Mouse (Mus musculus): Measurements from ENCODE around the gene C1s1. TPM values are rescaled to one million over a fixed set of nuclear protein-coding genes. Genes with fewer than 3 reads are reported as not detected.

The C1s1 gene
- 1 to 10 TPM; 1.1 to 1.4 TPM for total RNA-seq (2023)

DNA sequence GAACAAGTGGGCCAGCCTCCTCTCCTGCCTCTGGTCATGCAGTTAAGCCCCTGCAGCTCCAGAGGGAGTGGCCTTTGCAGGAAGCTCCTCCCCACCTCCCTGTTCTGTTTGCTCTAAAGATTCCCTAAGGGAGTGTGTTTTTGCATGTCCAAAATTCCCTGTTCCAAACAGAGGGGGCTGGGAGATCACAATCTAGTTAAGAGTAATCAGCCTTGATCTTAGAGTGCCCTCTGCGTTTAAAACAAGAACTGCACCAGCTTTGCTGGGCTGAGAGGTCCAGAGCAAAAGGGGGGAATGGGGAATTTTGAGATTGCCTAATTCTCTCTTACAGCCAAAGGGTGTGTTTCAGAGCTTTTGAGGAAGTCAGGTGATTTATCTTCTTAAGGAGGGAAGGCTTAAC, at the start of gene C1s1:
Gene C1s1, minus strand, starts transcription at position 76 of the 400 bp plus-strand sequence.

DNA sequence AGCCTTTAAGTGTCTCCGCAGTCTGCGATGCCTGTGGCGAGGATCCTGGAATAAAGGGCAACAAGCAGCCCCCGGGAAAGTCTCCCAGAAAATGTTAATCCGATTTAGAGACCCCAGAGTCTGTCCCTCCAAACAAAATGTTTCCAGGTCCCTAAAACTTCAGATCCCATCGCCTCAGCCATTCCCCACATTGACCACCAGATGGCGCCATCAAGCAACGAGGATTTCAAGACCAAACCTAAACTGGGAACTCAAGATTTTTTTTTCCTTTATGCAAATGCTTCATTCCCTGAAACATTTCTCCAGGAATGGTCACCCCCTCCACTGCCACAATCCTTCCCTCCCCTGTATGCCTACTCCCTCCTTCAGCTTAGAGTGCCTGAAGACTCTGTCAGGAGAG, 27.9 kb upstream of the C1s1 start, which contains the start of gene C1rb:
Gene C1rb, plus strand, starts transcription at position 269 of the 400 bp plus-strand sequence.

GRCm38 (mm10) chr6:124512355-124512836, 29.8 kb downstream of the C1s1 start, which contains the start of gene C1ra:
Gene C1ra, plus strand, starts transcription at chr6:124512405.

DNA sequence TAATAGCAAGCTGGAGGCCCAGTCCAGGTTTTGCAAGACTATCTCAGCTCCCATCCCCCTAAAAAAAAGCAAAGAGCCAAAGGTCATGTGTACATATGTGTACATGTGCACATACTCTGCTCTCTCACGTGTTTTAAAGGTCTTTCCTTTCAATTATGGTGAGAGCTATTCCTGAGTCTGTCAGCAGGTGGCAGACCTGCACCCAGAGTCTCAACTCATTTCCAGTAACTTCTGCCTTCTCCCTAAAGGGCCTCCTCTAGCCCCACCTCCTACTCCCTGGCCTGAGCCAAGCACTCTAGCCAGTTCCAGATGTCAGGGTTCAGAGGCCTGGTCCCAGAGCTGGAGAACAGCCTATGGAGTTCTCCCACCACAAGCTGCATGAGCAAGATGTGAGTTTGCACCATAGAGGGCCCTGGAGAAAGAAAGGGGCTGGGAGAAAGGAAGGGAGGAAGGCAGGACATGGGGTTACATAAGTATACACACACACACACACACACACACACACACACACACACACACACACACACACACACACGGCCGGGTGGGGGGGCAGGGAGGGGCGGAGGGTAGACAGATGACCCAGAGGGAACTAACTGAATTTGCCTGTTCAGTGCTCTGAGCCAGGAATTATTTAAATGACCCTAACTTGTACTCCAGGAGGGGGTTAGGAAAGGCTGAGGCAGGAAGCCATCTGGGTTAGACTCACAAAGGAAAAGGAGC, 49.2 kb downstream of the C1s1 start, which contains the start of gene C1rl:
Gene C1rl, plus strand, starts transcription at position 272 of the 720 bp plus-strand sequence.

Other genes with a start within 250 kb of the C1s1 start
- 100 to 1,000 TPM; 131 to 183 TPM for gene Cd163, start 237.7 kb downstream of the C1s1 start, total RNA-seq (2023)
- gene Pex5, start 127.3 kb downstream of the C1s1 start, total RNA-seq (2023): 10 to 100 TPM; 39.0 to 39.5 TPM
- 1 to 10 TPM in 1 of 2 experiments, under 1 TPM in 1; 0.79 to 1.1 TPM for gene Clstn3, start 77.6 kb downstream of the C1s1 start, total RNA-seq (2023)
- gene C1rl, start 49.2 kb downstream of the C1s1 start, total RNA-seq (2023): 1 to 10 TPM; 7.1 to 9.7 TPM
- gene C1ra, start 30.0 kb downstream of the C1s1 start, total RNA-seq (2023): 1 to 10 TPM; 5.0 to 6.0 TPM
- 1 to 10 TPM in 1 of 2 experiments, under 1 TPM in 1; 0.84 to 1.1 TPM for gene C1rb, start 27.9 kb upstream of the C1s1 start, total RNA-seq (2023)
- not detected for gene C1s2, start 93.7 kb upstream of the C1s1 start, total RNA-seq (2023)
- gene Lpcat3, start 120.7 kb upstream of the C1s1 start, total RNA-seq (2023): 10 to 100 TPM; 40.9 to 54.4 TPM
- gene Emg1, start 169.8 kb upstream of the C1s1 start, total RNA-seq (2023): 10 to 100 TPM; 71.1 to 73.2 TPM
- 100 to 1,000 TPM; 147 to 165 TPM for gene Phb2, start 170.0 kb upstream of the C1s1 start, total RNA-seq (2023)
- 100 to 1,000 TPM; 496 to 510 TPM for gene Ptpn6, start 196.4 kb upstream of the C1s1 start, total RNA-seq (2023)
- gene Grcc10, start 199.0 kb upstream of the C1s1 start, total RNA-seq (2023): 100 to 1,000 TPM; 177 to 186 TPM
- not detected for gene Gm45234, start 213.7 kb upstream of the C1s1 start, total RNA-seq (2023)
- gene Atn1, start 214.2 kb upstream of the C1s1 start, total RNA-seq (2023): 10 to 100 TPM; 23.7 to 25.1 TPM
- gene Eno2, start 227.3 kb upstream of the C1s1 start, total RNA-seq (2023): 1 to 10 TPM; 1.9 to 2.6 TPM
- not detected for gene Lrrc23, start 237.4 kb upstream of the C1s1 start, total RNA-seq (2023)

All from monocyte, adult 59 days (primary cell).